Mouse (Mus musculus): ENCODE data around the gene Vmn2r65. TPM values are rescaled to one million over a fixed set of nuclear protein-coding genes. Genes with fewer than 3 reads are reported as not detected.

The Vmn2r65 gene
- not detected in 2 replicates for polyA plus RNA-seq (2012; rRNA removed)

DNA sequence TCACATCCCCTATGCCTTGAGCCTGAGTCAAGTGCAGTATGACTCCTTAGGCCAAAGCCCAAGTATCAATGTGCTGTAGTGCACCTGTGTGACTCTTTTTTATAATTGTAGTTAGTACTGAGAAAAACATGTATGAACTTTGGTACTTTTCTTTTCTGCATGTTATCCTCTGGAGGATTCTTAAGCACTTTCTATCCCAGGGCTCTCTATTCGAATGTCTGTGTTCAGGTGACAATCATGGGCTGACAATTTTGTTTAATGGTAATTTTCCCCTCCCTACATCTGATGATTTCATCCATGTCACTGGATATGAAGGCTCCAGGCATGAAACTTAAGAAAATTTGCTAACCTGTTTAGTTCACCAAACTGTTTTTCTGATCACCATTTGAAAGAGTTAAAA lies at the start of gene Vmn2r65:
TSS of gene Vmn2r65 (minus strand) at position 101 of the 400 bp plus-strand sequence.
- no peak within 1 kb of the TSS for H3K4me3 ChIP-seq (replicated peaks; ENCODE audit: insufficient read depth, low read depth, low read length)

GRCm38 (mm10) chr7:85012168-85012567 lies 48.3 kb upstream of the Vmn2r65 start, which contains the start of gene Vmn2r66:
Gene Vmn2r66 (minus strand): TSS chr7:85012268.
- WGBS, result 85% methylated on average over 1 of the region's 1 CpGs
- Histone ChIP-seq H3K4me1 (ENCODE audit: control insufficient read depth, insufficient read depth, low read length) (no peaks in the 10 kb centered on the region), H3K4me3 (replicated peaks; ENCODE audit: insufficient read depth, low read depth, low read length) (no peak within 1 kb of the TSS), H3K27me3 (ENCODE audit: control insufficient read depth, insufficient read depth, low read length) (no peaks in the 10 kb centered on the region), H3K27ac (ENCODE audit: insufficient read depth, low read length) (no peak within 1 kb of the TSS)
- no peak for DNase-seq
- TF ChIP-seq CTCF (IDR thresholded peaks at IDR 0.05; ENCODE audit: borderline replicate concordance, insufficient read depth, low read depth, low read length) (no peak), POLR2A (IDR thresholded peaks at IDR 0.05; ENCODE audit: borderline replicate concordance, insufficient read depth, low read length) (no peak)

More for the DNA sequence above, at the start of gene Vmn2r65:
- WGBS, result 28% methylated on average over 1 of the region's 1 CpGs
- no peak for DNase-seq
- no peaks in the 10 kb centered on the region for H3K27me3 ChIP-seq (ENCODE audit: control insufficient read depth, insufficient read depth, low read length)
- H3K4me1 ChIP-seq (ENCODE audit: control insufficient read depth, insufficient read depth, low read length), result no peaks in the 10 kb centered on the region
- no peak for TF ChIP-seq POLR2A (IDR thresholded peaks at IDR 0.05; ENCODE audit: borderline replicate concordance, insufficient read depth, low read length)
- no peak for TF ChIP-seq CTCF (IDR thresholded peaks at IDR 0.05; ENCODE audit: borderline replicate concordance, insufficient read depth, low read depth, low read length)
- no peak within 1 kb of the TSS for H3K27ac ChIP-seq (ENCODE audit: insufficient read depth, low read length)

- TF ChIP-seq POLR2A (IDR thresholded peaks at IDR 0.05; ENCODE audit: borderline replicate concordance, insufficient read depth, low read length), result no peak
- no peak for TF ChIP-seq CTCF (IDR thresholded peaks at IDR 0.05; ENCODE audit: borderline replicate concordance, insufficient read depth, low read depth, low read length)
- Histone ChIP-seq H3K27ac (ENCODE audit: insufficient read depth, low read length) (no peak overlapping the region), H3K27me3 (ENCODE audit: control insufficient read depth, insufficient read depth, low read length) (no peaks in the 10 kb centered on the region), H3K4me3 (replicated peaks; ENCODE audit: insufficient read depth, low read depth, low read length) (no peak overlapping the region), H3K4me1 (ENCODE audit: control insufficient read depth, insufficient read depth, low read length) (no peaks in the 10 kb centered on the region)
- 59% methylated on average over 2 of the region's 2 CpGs for WGBS
- DNase-seq, result no peak
These were observed 32.8 kb upstream of the Vmn2r65 start for GRCm38 (mm10) chr7:84996694-84997093.

Other genes with a start within 250 kb of the Vmn2r65 start
- gene Olfr291, start 110.6 kb downstream of the Vmn2r65 start, polyA plus RNA-seq (2012; rRNA removed), result not detected in 2 replicates
- gene Vmn2r66, start 48.2 kb upstream of the Vmn2r65 start, polyA plus RNA-seq (2012; rRNA removed), result not detected in 2 replicates
- not detected in 2 replicates for gene Vmn2r67, start 191.9 kb upstream of the Vmn2r65 start, polyA plus RNA-seq (2012; rRNA removed)